Mouse (Mus musculus): Measurements from ENCODE around the gene Sh2b1.

The Sh2b1 gene

GRCm38 (mm10) chr7:126481699-126482098, 6.5 kb upstream of the Sh2b1 start:
- DNase-seq (ENCODE audit: low read depth in 2 of 2, low spot score in 2 of 2), result peak in 1 of 2 experiments; percentile 30

GRCm38 (mm10) chr7:126474486-126474955, 703 bp downstream of the Sh2b1 start:
- no peak for DNase-seq (ENCODE audit: low read depth in 2 of 2, low spot score in 2 of 2)

- no peak for DNase-seq (ENCODE audit: low read depth in 2 of 2, low spot score in 2 of 2)
Observed at GRCm38 (mm10) chr7:126473470-126474086, 1.6 kb downstream of the Sh2b1 start.

- DNase-seq (ENCODE audit: low read depth in 2 of 2, low spot score in 2 of 2), result no peak
Observed at GRCm38 (mm10) chr7:126472713-126473112, 2.5 kb downstream of the Sh2b1 start.

GRCm38 (mm10) chr7:126472306-126472705, 2.9 kb downstream of the Sh2b1 start:
- DNase-seq (ENCODE audit: low read depth in 2 of 2, low spot score in 2 of 2), result peak; percentile 64 to 70

- DNase-seq (ENCODE audit: low read depth in 2 of 2, low spot score in 2 of 2), result no peak
Observed at GRCm38 (mm10) chr7:126471853-126472252, 3.4 kb downstream of the Sh2b1 start.

GRCm38 (mm10) chr7:126471361-126471760, 3.9 kb downstream of the Sh2b1 start:
- no peak for DNase-seq (ENCODE audit: low read depth in 2 of 2, low spot score in 2 of 2)

- peak; percentile 72 to 77 for DNase-seq (ENCODE audit: low read depth in 2 of 2, low spot score in 2 of 2)
Observed at GRCm38 (mm10) chr7:126470077-126470476, 5.1 kb downstream of the Sh2b1 start.

GRCm38 (mm10) chr7:126467834-126468627, 7.2 kb downstream of the Sh2b1 start:
- no peak for DNase-seq (ENCODE audit: low read depth in 2 of 2, low spot score in 2 of 2)

- peak; percentile 46 to 56 for DNase-seq (ENCODE audit: low read depth in 2 of 2, low spot score in 2 of 2)
Observed at GRCm38 (mm10) chr7:126467271-126467670, 8.0 kb downstream of the Sh2b1 start.

GRCm38 (mm10) chr7:126466707-126467106, 8.5 kb downstream of the Sh2b1 start:
- DNase-seq (ENCODE audit: low read depth in 2 of 2, low spot score in 2 of 2), result no peak

GRCm38 (mm10) chr7:126466116-126466515, 9.1 kb downstream of the Sh2b1 start:
- DNase-seq (ENCODE audit: low read depth in 2 of 2, low spot score in 2 of 2), result no peak

GRCm38 (mm10) chr7:126465246-126466030, 9.8 kb downstream of the Sh2b1 start:
- no peak for DNase-seq (ENCODE audit: low read depth in 2 of 2, low spot score in 2 of 2)

- no peak for DNase-seq (ENCODE audit: low read depth in 2 of 2, low spot score in 2 of 2)
Observed at GRCm38 (mm10) chr7:126464836-126465235, 10.4 kb downstream of the Sh2b1 start.

- no peak for DNase-seq (ENCODE audit: low read depth in 2 of 2, low spot score in 2 of 2)
Observed at GRCm38 (mm10) chr7:126464121-126464520, 11.1 kb downstream of the Sh2b1 start.

GRCm38 (mm10) chr7:126463547-126463946, 11.7 kb downstream of the Sh2b1 start:
- no peak for DNase-seq (ENCODE audit: low read depth in 2 of 2, low spot score in 2 of 2)

- no peak for DNase-seq (ENCODE audit: low read depth in 2 of 2, low spot score in 2 of 2)
Observed at GRCm38 (mm10) chr7:126463004-126463403, 12.2 kb downstream of the Sh2b1 start, which contains the start of gene Atp2a1. Gene Atp2a1 (minus strand): TSS chr7:126463108.

GRCm38 (mm10) chr7:126461626-126462025, 13.6 kb downstream of the Sh2b1 start:
- DNase-seq (ENCODE audit: low read depth in 2 of 2, low spot score in 2 of 2), result no peak

GRCm38 (mm10) chr7:126460623-126461399, 14.4 kb downstream of the Sh2b1 start:
- no peak for DNase-seq (ENCODE audit: low read depth in 2 of 2, low spot score in 2 of 2)

- no peak for DNase-seq (ENCODE audit: low read depth in 2 of 2, low spot score in 2 of 2)
Observed at GRCm38 (mm10) chr7:126458844-126459618, 16.2 kb downstream of the Sh2b1 start.

Data from CD8-positive naive resting alpha-beta T cell, adult 2 months (primary cell).